Mouse (Mus musculus): ENCODE data around the gene Gm10037. TPM values are rescaled to one million over a fixed set of nuclear protein-coding genes. Genes with fewer than 3 reads are reported as not detected.
"Not testable (repeated sequence)": the region's sequence is repeated elsewhere in the genome, so short reads cannot be mapped to it uniquely, and the experiment has no call there.

Gm10037 gene
- total RNA-seq (2022) = 10 to 100 TPM; 10.6 to 13.8 (median 12.9) TPM

- peak; percentile 46 to 70 for DNase-seq (ENCODE audit: low spot score in 2 of 2)
Measured at GRCm38 (mm10) chr13:67830911-67831336, at the start of gene Gm10037. Gene Gm10037, plus strand, starts transcription at chr13:67831106.

GRCm38 (mm10) chr13:67791921-67792455 is 38.9 kb upstream of the Gm10037 start:
- no peak for DNase-seq (ENCODE audit: low spot score in 2 of 2)

- DNase-seq (ENCODE audit: low spot score in 2 of 2) = no peak
Measured at GRCm38 (mm10) chr13:67798618-67799017, 32.3 kb upstream of the Gm10037 start.

GRCm38 (mm10) chr13:67799151-67799550 is 31.8 kb upstream of the Gm10037 start:
- not testable (repeated sequence) for DNase-seq (ENCODE audit: low spot score in 2 of 2)

- DNase-seq (ENCODE audit: low spot score in 2 of 2) = no peak
Measured at GRCm38 (mm10) chr13:67811651-67812210, 19.2 kb upstream of the Gm10037 start.

GRCm38 (mm10) chr13:67812961-67813709 is 17.8 kb upstream of the Gm10037 start:
- DNase-seq (ENCODE audit: low spot score in 2 of 2) = no peak

GRCm38 (mm10) chr13:67813710-67814660 is 16.9 kb upstream of the Gm10037 start, which contains the start of gene Zfp273:
Gene Zfp273, plus strand, starts transcription at chr13:67813740.
- peak; percentile 74 to 78 for DNase-seq (ENCODE audit: low spot score in 2 of 2)

GRCm38 (mm10) chr13:67818636-67819035 is 12.3 kb upstream of the Gm10037 start:
- no peak for DNase-seq (ENCODE audit: low spot score in 2 of 2)

- not testable (repeated sequence) for DNase-seq (ENCODE audit: low spot score in 2 of 2)
Measured at GRCm38 (mm10) chr13:67833137-67833536, 2.2 kb downstream of the Gm10037 start.

- no peak for DNase-seq (ENCODE audit: low spot score in 2 of 2)
Measured at GRCm38 (mm10) chr13:67843775-67844118, 12.8 kb downstream of the Gm10037 start.

GRCm38 (mm10) chr13:67844119-67844852 is 13.4 kb downstream of the Gm10037 start:
- DNase-seq (ENCODE audit: low spot score in 2 of 2) = peak; percentile 32 to 65

GRCm38 (mm10) chr13:67844853-67845194 is 13.9 kb downstream of the Gm10037 start:
- DNase-seq (ENCODE audit: low spot score in 2 of 2) = no peak

- DNase-seq (ENCODE audit: low spot score in 2 of 2) = no peak
Measured at GRCm38 (mm10) chr13:67850361-67850760, 19.5 kb downstream of the Gm10037 start.

GRCm38 (mm10) chr13:67853130-67853529 is 22.2 kb downstream of the Gm10037 start:
- no peak for DNase-seq (ENCODE audit: low spot score in 2 of 2)

GRCm38 (mm10) chr13:67853983-67854382 is 23.1 kb downstream of the Gm10037 start:
- DNase-seq (ENCODE audit: low spot score in 2 of 2) = peak; percentile 24 to 34

GRCm38 (mm10) chr13:67857317-67857716 is 26.4 kb downstream of the Gm10037 start:
- DNase-seq (ENCODE audit: low spot score in 2 of 2) = no peak

GRCm38 (mm10) chr13:67862508-67862907 is 31.6 kb downstream of the Gm10037 start:
- peak in 1 of 2 experiments; percentile 34 for DNase-seq (ENCODE audit: low spot score in 2 of 2)

GRCm38 (mm10) chr13:67863026-67863425 is 32.1 kb downstream of the Gm10037 start, which contains the start of gene BC048507:
Gene BC048507, plus strand, starts transcription at chr13:67863326.
- DNase-seq (ENCODE audit: low spot score in 2 of 2) = no peak

- no peak for DNase-seq (ENCODE audit: low spot score in 2 of 2)
Measured at GRCm38 (mm10) chr13:67864764-67865350, 34.0 kb downstream of the Gm10037 start.

GRCm38 (mm10) chr13:67867899-67868298 is 37.0 kb downstream of the Gm10037 start:
- DNase-seq (ENCODE audit: low spot score in 2 of 2) = no peak

Data from layer of hippocampus, adult 8-10 months (tissue).